Mouse (Mus musculus) liver, adult 2 months (tissue): ENCODE data around the gene Med7. TPM values are rescaled to one million over a fixed set of nuclear protein-coding genes. Genes with fewer than 3 reads are reported as not detected.

ENCODE experiments used
- DNase-seq: peaks from one replicate; pipeline ENCODE4 v3.0.0-alpha.2; 2011; ENCODE audit warnings: low read depth, low spot score; ENCODE audit errors: extremely low read depth
- H3K27ac ChIP-seq: fragments of 200-500 bp; replicated peaks from 2 replicates; pipeline ENCODE4 v1.5.1; 2012; ENCODE audit warnings: low read depth, mild to moderate bottlenecking, control low read depth, inconsistent platforms, low read length; ENCODE audit not compliant: insufficient read depth
- H3K27me3 ChIP-seq: fragments of 200-500 bp; 2 replicates; pipeline ENCODE4 v1.6.1; 2012; ENCODE audit warnings: mild to moderate bottlenecking, moderate library complexity, low read length, inconsistent platforms; ENCODE audit not compliant: control insufficient read depth, insufficient read depth
- H3K36me3 ChIP-seq: fragments of 200-500 bp; 2 replicates; pipeline ENCODE4 v1.6.1; 2012; ENCODE audit warnings: low read length, inconsistent platforms; ENCODE audit not compliant: control insufficient read depth, insufficient read depth
- H3K4me1 ChIP-seq: fragments of 200-500 bp; 2 replicates; pipeline ENCODE4 v1.6.1; 2011; ENCODE audit warnings: low read length; ENCODE audit not compliant: control insufficient read depth, insufficient read depth
- H3K4me3 ChIP-seq: fragments of 200-500 bp; 2 replicates; pipeline ENCODE4 v1.5.1; 2011; ENCODE audit warnings: low read depth, mild to moderate bottlenecking, control low read depth, low read length, moderate library complexity; ENCODE audit not compliant: insufficient read depth
- H3K79me2 ChIP-seq: fragments of 200-500 bp; 2 replicates; pipeline ENCODE4 v1.6.1; 2012; ENCODE audit warnings: inconsistent platforms, mild to moderate bottlenecking, low read length, moderate library complexity; ENCODE audit not compliant: control insufficient read depth, insufficient read depth
- H3K9ac ChIP-seq: fragments of 200-500 bp; 2 replicates; pipeline ENCODE4 v1.6.1; 2012; ENCODE audit warnings: low read depth, mild to moderate bottlenecking, control low read depth, inconsistent platforms, low read length
- CTCF ChIP-seq: fragments of 200-500 bp; IDR thresholded peaks from 2 replicates; pipeline ENCODE4 v1.5.1; 2011; ENCODE audit warnings: low read depth, low read length, control low read depth
- POLR2A ChIP-seq: fragments of 200-500 bp; IDR thresholded peaks from 2 replicates; pipeline ENCODE4 v1.6.1; 2011; ENCODE audit warnings: low read length, control low read depth; ENCODE audit not compliant: insufficient read depth; ENCODE audit errors: extremely low read depth
- whole genome bisulfite sequencing: fragments of 180-500 bp; shearing (Covaris S2); methylation state at CpG from one replicate; pipeline ENCODE4 v1.1.7; 2018; 5-methylcytosine and 5-hydroxymethylcytosine counted together
- polyA plus RNA-seq: library from polyadenylated mRNA; depleted of rRNA; stranded (reverse); fragments of >200 nt; gene quantifications from 2 replicates; pipeline ENCODE4 v1.2.3, GENCODE M21; 2012
- total RNA-seq: library from RNA; depleted of rRNA; stranded (reverse); fragments of >200 nt; gene quantifications from 2 replicates; pipeline ENCODE4 v1.2.3, GENCODE M21; 2014

Med7 gene
- total and polyA plus RNA-seq, 2 experiments = 14.7 to 14.8 TPM

- DNase-seq = no peak
- H3K36me3 ChIP-seq = peaks cover 20% of the 10 kb centered on the region
- WGBS = 71% methylated on average over 5 of the region's 5 CpGs
Measured at GRCm38 (mm10) chr11:46443979-46444378, 7.3 kb downstream of the Med7 start.

GRCm38 (mm10) chr11:46446150-46446549 lies 9.4 kb downstream of the Med7 start:
- no peak overlapping the region for H3K27ac ChIP-seq
- H3K79me2 ChIP-seq = no peaks in the 10 kb centered on the region
- 92% methylated on average over 6 of the region's 6 CpGs for WGBS
- H3K9ac ChIP-seq = no peak overlapping the region
- H3K4me3 ChIP-seq = no peak overlapping the region
- no peak for DNase-seq
- peaks cover 7% of the 10 kb centered on the region for H3K36me3 ChIP-seq
- H3K27me3 ChIP-seq = no peaks in the 10 kb centered on the region
- TF ChIP-seq CTCF (no peak), POLR2A (no peak)
- H3K4me1 ChIP-seq = no peaks in the 10 kb centered on the region; the same call in 1 of the 2 replicates

More at GRCm38 (mm10) chr11:46443979-46444378, 7.3 kb downstream of the Med7 start:
- Histone ChIP-seq H3K27ac (no peak overlapping the region), H3K4me3 (no peak overlapping the region), H3K9ac (no peak overlapping the region), H3K79me2 (no peaks in the 10 kb centered on the region), H3K4me1 (peaks cover 2% of the 10 kb centered on the region; the same call in 1 of the 2 replicates), H3K27me3 (no peaks in the 10 kb centered on the region)
- TF ChIP-seq CTCF = no peak
- no peak for TF ChIP-seq POLR2A

- H3K27ac ChIP-seq = no peak overlapping the region
- no peak overlapping the region for H3K9ac ChIP-seq
- 0 out of 2 replicates have a peak overlapping the region, but pooled peaks have one; percentile 23 for H3K4me3 ChIP-seq
- no peaks in the 10 kb centered on the region for H3K79me2 ChIP-seq
- H3K4me1 ChIP-seq = no peaks in the 10 kb centered on the region; the same call in 1 of the 2 replicates
- 71% methylated on average over 13 of the region's 13 CpGs for WGBS
- DNase-seq = no peak
- no peak for TF ChIP-seq POLR2A
- TF ChIP-seq CTCF = no peak
- H3K36me3 ChIP-seq = no peaks in the 10 kb centered on the region; the same call in 1 of the 2 replicates
- no peaks in the 10 kb centered on the region for H3K27me3 ChIP-seq
Measured at GRCm38 (mm10) chr11:46447644-46448484, 11.1 kb downstream of the Med7 start.

GRCm38 (mm10) chr11:46449461-46450080 lies 12.8 kb downstream of the Med7 start:
- Histone ChIP-seq H3K4me3 (no peak overlapping the region), H3K27ac (no peak overlapping the region), H3K36me3 (no peaks in the 10 kb centered on the region), H3K9ac (no peak overlapping the region), H3K79me2 (no peaks in the 10 kb centered on the region), H3K27me3 (no peaks in the 10 kb centered on the region), H3K4me1 (no peaks in the 10 kb centered on the region)
- no peak for TF ChIP-seq CTCF
- WGBS = 80% methylated on average over 11 of the region's 11 CpGs
- no peak for DNase-seq

- no peak within 1 kb of the TSS for H3K4me3 ChIP-seq
- 74% methylated on average over 6 of the region's 6 CpGs for WGBS
Measured at GRCm38 (mm10) chr11:46454453-46455045, 17.8 kb downstream of the Med7 start, which contains the start of gene Havcr2. Gene Havcr2, plus strand, starts transcription at chr11:46454935.

More at GRCm38 (mm10) chr11:46454453-46455045, 17.8 kb downstream of the Med7 start, which contains the start of gene Havcr2:
- TF ChIP-seq CTCF = no peak
- DNase-seq = peak; percentile 13
- Histone ChIP-seq H3K27ac (no peak within 1 kb of the TSS), H3K27me3 (no peaks in the 10 kb centered on the region), H3K79me2 (no peaks in the 10 kb centered on the region), H3K36me3 (no peaks in the 10 kb centered on the region), H3K4me1 (no peaks in the 10 kb centered on the region), H3K9ac (no peak within 1 kb of the TSS)
